Mouse (Mus musculus) embryonic facial prominence, embryonic 11.5 days (tissue): ENCODE measurements around the gene Asprv1. TPM values are rescaled to one million over a fixed set of nuclear protein-coding genes. Genes with fewer than 3 reads are reported as not detected.

Source experiments
- ATAC-seq: fragments of 200-750 bp; cut with Nextera tagmentation; replicated peaks from 2 replicates; pipeline ENCODE4 v1.8.0; 2017; ENCODE audit warnings: low read depth; ENCODE audit not compliant: insufficient number of reproducible peaks, low FRiP score, low TSS enrichment
- DNase-seq: peaks from one replicate; pipeline ENCODE4 v3.0.0-alpha.2; 2015; ENCODE audit warnings: low spot score
- H3K27ac ChIP-seq: fragments of 300-500 bp; sonication (generic); replicated peaks from 2 replicates; pipeline ENCODE4 v1.5.1; 2014; ENCODE audit warnings: mild to moderate bottlenecking, low read depth, low read length, control low read depth
- H3K27me3 ChIP-seq: fragments of 300-500 bp; sonication (generic); 2 replicates; pipeline ENCODE4 v1.6.1; 2014; ENCODE audit warnings: mild to moderate bottlenecking, low read length, moderate library complexity, mixed read lengths; ENCODE audit not compliant: control insufficient read depth, insufficient read depth
- H3K36me3 ChIP-seq: fragments of 300-500 bp; sonication (generic); replicated peaks from 2 replicates; pipeline ENCODE4 v1.6.1; 2014; ENCODE audit warnings: low read depth, mild to moderate bottlenecking, low read length, moderate library complexity, mixed read lengths; ENCODE audit not compliant: control insufficient read depth, insufficient read depth
- H3K4me1 ChIP-seq: fragments of 300-500 bp; sonication (generic); 2 replicates; pipeline ENCODE4 v1.6.1; 2014; ENCODE audit warnings: low read length, mixed read lengths; ENCODE audit not compliant: control insufficient read depth, insufficient read depth
- H3K4me2 ChIP-seq: fragments of 300-500 bp; sonication (generic); 2 replicates; pipeline ENCODE4 v1.6.1; 2014; ENCODE audit warnings: low read depth, mild to moderate bottlenecking, control low read depth, low read length, moderate library complexity
- H3K4me3 ChIP-seq: fragments of 300-500 bp; sonication (generic); 2 replicates; pipeline ENCODE4 v1.5.1; 2014; ENCODE audit warnings: low read depth, low read length, control low read depth
- H3K9ac ChIP-seq: fragments of 300-500 bp; sonication (generic); replicated peaks from 2 replicates; pipeline ENCODE4 v1.6.1; 2014; ENCODE audit warnings: mild to moderate bottlenecking, control low read depth, low read length
- H3K9me3 ChIP-seq: fragments of 300-500 bp; sonication (generic); replicated peaks from 2 replicates; pipeline ENCODE4 v1.6.1; 2016; ENCODE audit warnings: mild to moderate bottlenecking, low read length, inconsistent platforms, mixed read lengths; ENCODE audit not compliant: control insufficient read depth
- WGBS: fragments of 180-500 bp; shearing (Covaris S2); extraction: QIAGEN DNeasy Blood & Tissue Kit; methylation state at CpG from one replicate; pipeline ENCODE4 v1.1.7; 2014; 5-methylcytosine and 5-hydroxymethylcytosine counted together
- polyA plus RNA-seq: library from polyadenylated mRNA; unstranded; fragments of >200 nt; fragmentation: Nextera tagmentation; extraction: Ambion mirVana; gene quantifications from 2 replicates; pipeline ENCODE4 v1.2.1, GENCODE M21; 2014

The Asprv1 gene
- polyA plus RNA-seq, 1 experiment from 2014 or later = 0.79 TPM

- WGBS = 77% methylated on average over 3 of the region's 3 CpGs
- Histone ChIP-seq H3K4me1 (no peaks in the 10 kb centered on the region), H3K36me3 (no peaks in the 10 kb centered on the region), H3K27ac (no peak overlapping the region), H3K4me3 (no peak overlapping the region), H3K27me3 (no peaks in the 10 kb centered on the region), H3K9me3 (no peaks in the 10 kb centered on the region), H3K9ac (no peak overlapping the region), H3K4me2 (no peak overlapping the region)
- DNase-seq (no peak), ATAC-seq (no peak)
Observed at GRCm38 (mm10) chr6:86640161-86640560, 12.2 kb downstream of the Asprv1 start.

GRCm38 (mm10) chr6:86640776-86641175 lies 12.8 kb downstream of the Asprv1 start:
- WGBS = 86% methylated on average over 8 of the region's 8 CpGs
- H3K9ac ChIP-seq = no peak overlapping the region

GRCm38 (mm10) chr6:86641716-86642115 lies 13.8 kb downstream of the Asprv1 start:
- Histone ChIP-seq H3K9ac (no peak overlapping the region), H3K36me3 (no peaks in the 10 kb centered on the region), H3K4me3 (no peak overlapping the region), H3K27ac (no peak overlapping the region), H3K4me1 (no peaks in the 10 kb centered on the region), H3K4me2 (no peak overlapping the region), H3K9me3 (no peaks in the 10 kb centered on the region), H3K27me3 (no peaks in the 10 kb centered on the region)
- ATAC-seq = no peak
- 72% methylated on average over 8 of the region's 8 CpGs for WGBS
- DNase-seq = no peak

More at GRCm38 (mm10) chr6:86640776-86641175, 12.8 kb downstream of the Asprv1 start:
- no peak overlapping the region for H3K4me3 ChIP-seq
- ATAC-seq = no peak
- H3K9me3 ChIP-seq = no peaks in the 10 kb centered on the region
- no peak overlapping the region for H3K4me2 ChIP-seq
- no peak overlapping the region for H3K27ac ChIP-seq
- H3K27me3 ChIP-seq = no peaks in the 10 kb centered on the region
- no peak for DNase-seq
- no peaks in the 10 kb centered on the region for H3K36me3 ChIP-seq
- no peaks in the 10 kb centered on the region for H3K4me1 ChIP-seq

GRCm38 (mm10) chr6:86644775-86645400 lies 16.9 kb downstream of the Asprv1 start:
- WGBS = 84% methylated on average over 3 of the region's 3 CpGs
- H3K27me3 ChIP-seq = no peaks in the 10 kb centered on the region
- H3K9me3 ChIP-seq = no peaks in the 10 kb centered on the region
- ATAC-seq = no peak
- no peaks in the 10 kb centered on the region for H3K4me1 ChIP-seq
- H3K36me3 ChIP-seq = no peaks in the 10 kb centered on the region
- H3K9ac ChIP-seq = no peak overlapping the region
- H3K27ac ChIP-seq = no peak overlapping the region
- no peak for DNase-seq
- no peak overlapping the region for H3K4me3 ChIP-seq
- H3K4me2 ChIP-seq = no peak overlapping the region

GRCm38 (mm10) chr6:86645551-86645950 lies 17.6 kb downstream of the Asprv1 start:
- no peaks in the 10 kb centered on the region for H3K4me1 ChIP-seq
- ATAC-seq (no peak), DNase-seq (no peak)
- no peak overlapping the region for H3K4me2 ChIP-seq
- no peaks in the 10 kb centered on the region for H3K27me3 ChIP-seq
- no peaks in the 10 kb centered on the region for H3K9me3 ChIP-seq
- no peaks in the 10 kb centered on the region; the same call in 1 of the 2 replicates for H3K36me3 ChIP-seq
- no peak overlapping the region for H3K27ac ChIP-seq
- no peak overlapping the region for H3K9ac ChIP-seq
- H3K4me3 ChIP-seq = no peak overlapping the region
- WGBS = 79% methylated on average over 4 of the region's 4 CpGs

GRCm38 (mm10) chr6:86646143-86646542 lies 18.2 kb downstream of the Asprv1 start:
- ATAC-seq (no peak), DNase-seq (no peak)
- no peaks in the 10 kb centered on the region for H3K4me1 ChIP-seq
- no peaks in the 10 kb centered on the region for H3K9me3 ChIP-seq
- WGBS = 84% methylated on average over 7 of the region's 7 CpGs
- no peaks in the 10 kb centered on the region; the same call in none of the 2 replicates for H3K36me3 ChIP-seq
- no peaks in the 10 kb centered on the region for H3K27me3 ChIP-seq
- H3K27ac ChIP-seq = no peak overlapping the region
- no peak overlapping the region for H3K4me2 ChIP-seq
- no peak overlapping the region for H3K4me3 ChIP-seq
- no peak overlapping the region for H3K9ac ChIP-seq

- WGBS = 84% methylated on average over 6 of the region's 6 CpGs
- H3K27ac ChIP-seq = no peak overlapping the region
- DNase-seq (no peak), ATAC-seq (no peak)
- no peaks in the 10 kb centered on the region for H3K4me1 ChIP-seq
- H3K36me3 ChIP-seq = no peaks in the 10 kb centered on the region; the same call in none of the 2 replicates
- H3K27me3 ChIP-seq = no peaks in the 10 kb centered on the region
- H3K9me3 ChIP-seq = no peaks in the 10 kb centered on the region
- H3K4me3 ChIP-seq = no peak overlapping the region
- H3K9ac ChIP-seq = no peak overlapping the region
- no peak overlapping the region; the same call in 1 of the 2 replicates for H3K4me2 ChIP-seq
Observed at GRCm38 (mm10) chr6:86653026-86653425, 25.1 kb downstream of the Asprv1 start.

GRCm38 (mm10) chr6:86654270-86654916 lies 26.4 kb downstream of the Asprv1 start:
- H3K4me2 ChIP-seq = no peak overlapping the region
- H3K4me3 ChIP-seq = no peak overlapping the region
- H3K4me1 ChIP-seq = no peaks in the 10 kb centered on the region
- H3K9me3 ChIP-seq = no peaks in the 10 kb centered on the region
- DNase-seq = no peak
- H3K36me3 ChIP-seq = no peaks in the 10 kb centered on the region; the same call in none of the 2 replicates
- no peaks in the 10 kb centered on the region for H3K27me3 ChIP-seq
- H3K27ac ChIP-seq = no peak overlapping the region
- no peak for ATAC-seq
- no peak overlapping the region for H3K9ac ChIP-seq
- 74% methylated on average over 9 of the region's 9 CpGs for WGBS
